Mouse (Mus musculus): Measurements from ENCODE around the gene Pdgfb. TPM values are rescaled to one million over a fixed set of nuclear protein-coding genes. Genes with fewer than 3 reads are reported as not detected.

The Pdgfb gene
- polyA plus RNA-seq, 1 experiment from 2014 or later: 5.0 TPM

GRCm38 (mm10) chr15:80053381-80054033, 38.7 kb upstream of the Pdgfb start:
- WGBS: 71% methylated on average over 8 of the region's 8 CpGs
- no peaks in the 10 kb centered on the region for H3K4me1 ChIP-seq (ENCODE audit: control insufficient read depth, insufficient read depth, low read length)
- no peak for ATAC-seq (ENCODE audit: low read depth)

GRCm38 (mm10) chr15:80051782-80052181, 37.0 kb upstream of the Pdgfb start:
- Histone ChIP-seq H3K9ac (replicated peaks; ENCODE audit: low read depth, low read length) (no peak overlapping the region), H3K27me3 (ENCODE audit: control insufficient read depth, insufficient read depth, low read length) (no peaks in the 10 kb centered on the region), H3K27ac (ENCODE audit: low read depth, low read length) (no peak overlapping the region), H3K4me2 (ENCODE audit: low read depth, low read length) (no peak overlapping the region), H3K4me1 (ENCODE audit: control insufficient read depth, insufficient read depth, low read length) (no peaks in the 10 kb centered on the region), H3K9me3 (ENCODE audit: control insufficient read depth, low read length) (no peaks in the 10 kb centered on the region), H3K4me3 (ENCODE audit: low read depth, low read length) (no peak overlapping the region), H3K36me3 (ENCODE audit: control insufficient read depth, insufficient read depth, low read length) (no peaks in the 10 kb centered on the region)
- WGBS: 85% methylated on average over 9 of the region's 9 CpGs
- ATAC-seq (ENCODE audit: low read depth): no peak

More at GRCm38 (mm10) chr15:80053381-80054033, 38.7 kb upstream of the Pdgfb start:
- Histone ChIP-seq H3K4me3 (ENCODE audit: low read depth, low read length) (no peak overlapping the region), H3K4me2 (ENCODE audit: low read depth, low read length) (no peak overlapping the region), H3K9me3 (ENCODE audit: control insufficient read depth, low read length) (no peaks in the 10 kb centered on the region), H3K9ac (replicated peaks; ENCODE audit: low read depth, low read length) (no peak overlapping the region), H3K36me3 (ENCODE audit: control insufficient read depth, insufficient read depth, low read length) (no peaks in the 10 kb centered on the region), H3K27me3 (ENCODE audit: control insufficient read depth, insufficient read depth, low read length) (no peaks in the 10 kb centered on the region), H3K27ac (ENCODE audit: low read depth, low read length) (no peak overlapping the region)

- WGBS: 73% methylated on average over 19 of the region's 19 CpGs
- no peak overlapping the region for H3K4me3 ChIP-seq (ENCODE audit: low read depth, low read length)
- no peaks in the 10 kb centered on the region for H3K4me1 ChIP-seq (ENCODE audit: control insufficient read depth, insufficient read depth, low read length)
- no peaks in the 10 kb centered on the region for H3K9me3 ChIP-seq (ENCODE audit: control insufficient read depth, low read length)
- H3K36me3 ChIP-seq (ENCODE audit: control insufficient read depth, insufficient read depth, low read length): no peaks in the 10 kb centered on the region
- H3K27ac ChIP-seq (ENCODE audit: low read depth, low read length): no peak overlapping the region
- no peak overlapping the region for H3K9ac ChIP-seq (replicated peaks; ENCODE audit: low read depth, low read length)
- no peaks in the 10 kb centered on the region for H3K27me3 ChIP-seq (ENCODE audit: control insufficient read depth, insufficient read depth, low read length)
- ATAC-seq (ENCODE audit: low read depth): no peak
- H3K4me2 ChIP-seq (ENCODE audit: low read depth, low read length): no peak overlapping the region
Measured at GRCm38 (mm10) chr15:80051092-80051761, 36.5 kb upstream of the Pdgfb start.

GRCm38 (mm10) chr15:80050093-80050492, 35.3 kb upstream of the Pdgfb start:
- Histone ChIP-seq H3K4me2 (ENCODE audit: low read depth, low read length) (no peak overlapping the region), H3K9me3 (ENCODE audit: control insufficient read depth, low read length) (no peaks in the 10 kb centered on the region), H3K4me3 (ENCODE audit: low read depth, low read length) (no peak overlapping the region), H3K27me3 (ENCODE audit: control insufficient read depth, insufficient read depth, low read length) (no peaks in the 10 kb centered on the region), H3K4me1 (ENCODE audit: control insufficient read depth, insufficient read depth, low read length) (no peaks in the 10 kb centered on the region), H3K36me3 (ENCODE audit: control insufficient read depth, insufficient read depth, low read length) (no peaks in the 10 kb centered on the region), H3K27ac (ENCODE audit: low read depth, low read length) (no peak overlapping the region), H3K9ac (replicated peaks; ENCODE audit: low read depth, low read length) (no peak overlapping the region)
- ATAC-seq (ENCODE audit: low read depth): no peak
- 76% methylated on average over 4 of the region's 4 CpGs for WGBS

GRCm38 (mm10) chr15:80047973-80048372, 33.2 kb upstream of the Pdgfb start:
- H3K4me3 ChIP-seq (ENCODE audit: low read depth, low read length): no peak overlapping the region
- H3K9me3 ChIP-seq (ENCODE audit: control insufficient read depth, low read length): no peaks in the 10 kb centered on the region
- no peak for ATAC-seq (ENCODE audit: low read depth)
- no peaks in the 10 kb centered on the region for H3K27me3 ChIP-seq (ENCODE audit: control insufficient read depth, insufficient read depth, low read length)
- H3K27ac ChIP-seq (ENCODE audit: low read depth, low read length): no peak overlapping the region
- H3K36me3 ChIP-seq (ENCODE audit: control insufficient read depth, insufficient read depth, low read length): no peaks in the 10 kb centered on the region
- H3K4me2 ChIP-seq (ENCODE audit: low read depth, low read length): no peak overlapping the region
- no peak overlapping the region for H3K9ac ChIP-seq (replicated peaks; ENCODE audit: low read depth, low read length)
- 67% methylated on average over 5 of the region's 5 CpGs for WGBS
- no peaks in the 10 kb centered on the region for H3K4me1 ChIP-seq (ENCODE audit: control insufficient read depth, insufficient read depth, low read length)

GRCm38 (mm10) chr15:80047242-80047641, 32.5 kb upstream of the Pdgfb start:
- ATAC-seq (ENCODE audit: low read depth): no peak
- Histone ChIP-seq H3K27me3 (ENCODE audit: control insufficient read depth, insufficient read depth, low read length) (no peaks in the 10 kb centered on the region), H3K27ac (ENCODE audit: low read depth, low read length) (no peak overlapping the region), H3K36me3 (ENCODE audit: control insufficient read depth, insufficient read depth, low read length) (no peaks in the 10 kb centered on the region), H3K9ac (replicated peaks; ENCODE audit: low read depth, low read length) (no peak overlapping the region), H3K4me3 (ENCODE audit: low read depth, low read length) (no peak overlapping the region), H3K4me2 (ENCODE audit: low read depth, low read length) (no peak overlapping the region), H3K9me3 (ENCODE audit: control insufficient read depth, low read length) (no peaks in the 10 kb centered on the region), H3K4me1 (ENCODE audit: control insufficient read depth, insufficient read depth, low read length) (no peaks in the 10 kb centered on the region)
- WGBS: 86% methylated on average over 2 of the region's 2 CpGs

GRCm38 (mm10) chr15:80045749-80046148, 31.0 kb upstream of the Pdgfb start:
- no peaks in the 10 kb centered on the region for H3K27me3 ChIP-seq (ENCODE audit: control insufficient read depth, insufficient read depth, low read length)
- H3K27ac ChIP-seq (ENCODE audit: low read depth, low read length): no peak overlapping the region
- H3K4me2 ChIP-seq (ENCODE audit: low read depth, low read length): no peak overlapping the region
- no peak for ATAC-seq (ENCODE audit: low read depth)
- 93% methylated on average over 2 of the region's 2 CpGs for WGBS
- no peaks in the 10 kb centered on the region for H3K9me3 ChIP-seq (ENCODE audit: control insufficient read depth, low read length)
- no peaks in the 10 kb centered on the region for H3K4me1 ChIP-seq (ENCODE audit: control insufficient read depth, insufficient read depth, low read length)
- no peak overlapping the region for H3K9ac ChIP-seq (replicated peaks; ENCODE audit: low read depth, low read length)
- no peak overlapping the region for H3K4me3 ChIP-seq (ENCODE audit: low read depth, low read length)
- no peaks in the 10 kb centered on the region for H3K36me3 ChIP-seq (ENCODE audit: control insufficient read depth, insufficient read depth, low read length)

GRCm38 (mm10) chr15:80044249-80044648, 29.5 kb upstream of the Pdgfb start:
- H3K27me3 ChIP-seq (ENCODE audit: control insufficient read depth, insufficient read depth, low read length): no peaks in the 10 kb centered on the region
- H3K4me1 ChIP-seq (ENCODE audit: control insufficient read depth, insufficient read depth, low read length): no peaks in the 10 kb centered on the region
- H3K36me3 ChIP-seq (ENCODE audit: control insufficient read depth, insufficient read depth, low read length): no peaks in the 10 kb centered on the region
- 91% methylated on average over 10 of the region's 10 CpGs for WGBS
- no peak overlapping the region for H3K4me3 ChIP-seq (ENCODE audit: low read depth, low read length)
- H3K9ac ChIP-seq (replicated peaks; ENCODE audit: low read depth, low read length): no peak overlapping the region
- no peak overlapping the region for H3K27ac ChIP-seq (ENCODE audit: low read depth, low read length)
- H3K9me3 ChIP-seq (ENCODE audit: control insufficient read depth, low read length): no peaks in the 10 kb centered on the region
- H3K4me2 ChIP-seq (ENCODE audit: low read depth, low read length): no peak overlapping the region
- ATAC-seq (ENCODE audit: low read depth): no peak

- 77% methylated on average over 4 of the region's 4 CpGs for WGBS
- H3K4me2 ChIP-seq (ENCODE audit: low read depth, low read length): no peak overlapping the region
Measured at GRCm38 (mm10) chr15:80042152-80042551, 27.4 kb upstream of the Pdgfb start.

More at GRCm38 (mm10) chr15:80042152-80042551, 27.4 kb upstream of the Pdgfb start:
- Histone ChIP-seq H3K27ac (ENCODE audit: low read depth, low read length) (no peak overlapping the region), H3K4me3 (ENCODE audit: low read depth, low read length) (no peak overlapping the region), H3K36me3 (ENCODE audit: control insufficient read depth, insufficient read depth, low read length) (no peaks in the 10 kb centered on the region), H3K27me3 (ENCODE audit: control insufficient read depth, insufficient read depth, low read length) (no peaks in the 10 kb centered on the region), H3K9ac (replicated peaks; ENCODE audit: low read depth, low read length) (no peak overlapping the region), H3K9me3 (ENCODE audit: control insufficient read depth, low read length) (no peaks in the 10 kb centered on the region), H3K4me1 (ENCODE audit: control insufficient read depth, insufficient read depth, low read length) (no peaks in the 10 kb centered on the region)
- ATAC-seq (ENCODE audit: low read depth): no peak
